Mouse (Mus musculus) heart, embryonic 14.5 days (tissue): Measurements from ENCODE around the gene Cnot3. TPM values are rescaled to one million over a fixed set of nuclear protein-coding genes. Genes with fewer than 3 reads are reported as not detected.
"Not testable (repeated sequence)": the region's sequence is repeated elsewhere in the genome, so short reads cannot be mapped to it uniquely, and the experiment has no call there.

ENCODE experiments used
- ATAC-seq: fragments of 200-750 bp; cut with Nextera tagmentation; 2 replicates; pipeline ENCODE4 v1.8.0; 2017; ENCODE audit warnings: low read depth, moderate TSS enrichment; ENCODE audit not compliant: insufficient number of reproducible peaks, insufficient read depth, low FRiP score
- H3K27ac ChIP-seq, 2 experiments: fragments of 200-500 bp in 1 of 2; fragments of 300-500 bp in 1 of 2; sonication (generic) in 1 of 2; replicated peaks in 1 of 2; 2 replicates each; pipeline ENCODE4 v1.5.1; 2012 to 2014; ENCODE audit warnings: low read depth in 2 of 2, low read length in 2 of 2, control low read depth in 1 of 2, mild to moderate bottlenecking in 1 of 2, mixed read lengths in 1 of 2; ENCODE audit not compliant: control insufficient read depth in 1 of 2, insufficient read depth in 1 of 2
- H3K27me3 ChIP-seq: fragments of 300-500 bp; sonication (generic); 2 replicates; pipeline ENCODE4 v1.6.1; 2014; ENCODE audit warnings: mild to moderate bottlenecking, low read length, control low read depth; ENCODE audit not compliant: control insufficient read depth, insufficient read depth
- H3K36me3 ChIP-seq: fragments of 300-500 bp; sonication (generic); 2 replicates; pipeline ENCODE4 v1.6.1; 2014; ENCODE audit warnings: mild to moderate bottlenecking, control low read depth, low read length, mixed read lengths; ENCODE audit not compliant: control insufficient read depth, insufficient read depth
- H3K4me1 ChIP-seq, 2 experiments: fragments of 200-500 bp in 1 of 2; fragments of 300-500 bp in 1 of 2; sonication (generic) in 1 of 2; 2 replicates each; pipeline ENCODE4 v1.6.1; 2012 to 2014; ENCODE audit warnings: low read length in 2 of 2, control low read depth in 1 of 2, mixed read lengths in 1 of 2; ENCODE audit not compliant: control insufficient read depth in 2 of 2, insufficient read depth in 2 of 2
- H3K4me2 ChIP-seq: fragments of 300-500 bp; sonication (generic); 2 replicates; pipeline ENCODE4 v1.6.1; 2014; ENCODE audit warnings: mild to moderate bottlenecking, low read length
- H3K4me3 ChIP-seq, 2 experiments: fragments of 200-500 bp in 1 of 2; fragments of 300-500 bp in 1 of 2; sonication (generic) in 1 of 2; 2 replicates each; pipeline ENCODE4 v1.5.1; 2012 to 2014; ENCODE audit warnings: low read length in 2 of 2, mild to moderate bottlenecking in 2 of 2, control low read depth in 1 of 2, low read depth in 1 of 2, moderate library complexity in 1 of 2; ENCODE audit not compliant: control insufficient read depth in 1 of 2, insufficient read depth in 1 of 2
- H3K9ac ChIP-seq: fragments of 300-500 bp; sonication (generic); 2 replicates; pipeline ENCODE4 v1.6.1; 2014; ENCODE audit warnings: mild to moderate bottlenecking, low read length
- H3K9me3 ChIP-seq: fragments of 300-500 bp; sonication (generic); 2 replicates; pipeline ENCODE4 v1.6.1; 2016; ENCODE audit warnings: low read length, control low read depth; ENCODE audit not compliant: control insufficient read depth
- WGBS: fragments of 180-500 bp; shearing (Covaris S2); extraction: QIAGEN DNeasy Blood & Tissue Kit; methylation state at CpG from one replicate; pipeline ENCODE4 v1.1.7; 2014; 5-methylcytosine and 5-hydroxymethylcytosine counted together
- polyA plus RNA-seq: library from polyadenylated mRNA; unstranded; fragments of >200 nt; fragmentation: Nextera tagmentation; extraction: Ambion mirVana; gene quantifications from 2 replicates; pipeline ENCODE4 v1.2.1, GENCODE M21; 2014

Cnot3 gene
- polyA plus RNA-seq: 30.4 and 32.4 TPM in 2 replicates

DNA sequence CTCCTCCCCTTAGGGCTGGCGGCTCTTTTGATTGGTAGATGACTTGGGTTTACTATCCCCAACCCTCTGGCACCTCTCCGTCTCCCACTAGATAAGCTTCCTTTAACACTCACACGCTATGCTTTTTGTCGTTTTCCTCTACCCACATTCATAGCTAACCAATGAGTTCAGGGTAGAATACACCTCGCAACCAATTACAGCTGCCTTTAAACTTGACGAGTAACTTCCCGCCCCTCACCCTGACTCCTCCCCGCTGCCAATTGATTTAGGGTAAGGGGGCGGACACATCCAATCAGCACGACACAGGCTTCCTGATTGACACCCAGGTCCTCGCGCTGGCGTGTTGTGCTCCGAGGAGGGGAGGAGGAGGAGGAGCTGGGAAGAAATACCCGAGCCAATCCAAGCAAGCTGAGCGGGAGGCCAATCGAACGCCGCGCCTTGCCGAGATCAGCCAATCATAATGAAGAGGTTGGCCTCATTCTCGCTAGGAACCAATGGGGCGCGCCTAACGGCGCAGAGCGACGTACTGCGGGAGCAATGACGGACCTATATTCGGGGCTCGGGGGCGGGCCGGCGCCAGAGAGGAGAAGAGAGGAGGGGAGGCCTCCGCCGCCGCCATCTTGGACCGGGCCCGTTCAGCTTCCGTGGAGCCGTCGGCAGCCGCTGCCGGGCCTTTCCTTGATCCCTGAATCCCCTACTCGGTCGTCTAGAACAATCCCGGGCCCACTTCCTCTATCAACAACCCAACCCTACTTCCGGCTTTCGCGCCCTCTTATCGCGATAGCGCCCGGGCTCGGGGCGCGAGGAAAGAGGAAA lies at the start of gene Cnot3:
Gene Cnot3, plus strand, starts transcription at position 597 of the 816 bp plus-strand sequence.
- Histone ChIP-seq H3K4me1 (peaks cover 12 to 24% of the 10 kb centered on the region in 2 experiments), H3K36me3 (peaks cover 27% of the 10 kb centered on the region), H3K27me3 (no peaks in the 10 kb centered on the region), H3K4me2 (peak within 1 kb of the TSS; percentile 80), H3K4me3 (peak within 1 kb of the TSS; percentile 90 to 93), H3K9me3 (no peaks in the 10 kb centered on the region), H3K9ac (peak within 1 kb of the TSS; percentile 98), H3K27ac (peak within 1 kb of the TSS; percentile 97 to 98)
- peak; percentile 98 for ATAC-seq
- WGBS: under 1% methylated on average over 54 of the region's 58 CpGs

DNA sequence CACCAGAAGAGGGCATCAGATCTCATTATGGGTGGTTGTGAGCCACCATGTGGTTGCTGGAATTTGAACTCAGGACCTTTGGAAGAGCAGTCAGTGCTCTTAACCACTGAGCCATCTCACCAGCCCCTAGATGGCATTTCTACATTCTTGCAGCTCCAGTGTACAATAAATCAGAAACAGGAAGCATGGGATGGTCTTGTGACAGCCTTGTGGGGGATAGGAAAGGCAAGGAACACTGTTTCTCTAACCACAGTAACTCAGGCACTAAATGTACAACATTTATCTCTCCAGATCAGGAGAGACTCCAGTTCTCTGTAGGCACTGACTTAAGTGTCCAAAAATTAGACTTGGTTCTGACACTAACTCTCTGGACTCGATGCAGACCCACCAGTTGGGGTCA lies 47.3 kb upstream of the Cnot3 start:
- not testable (repeated sequence) for H3K27ac ChIP-seq, ATAC-seq
- WGBS: 57% methylated on average over 1 of the region's 1 CpGs

DNA sequence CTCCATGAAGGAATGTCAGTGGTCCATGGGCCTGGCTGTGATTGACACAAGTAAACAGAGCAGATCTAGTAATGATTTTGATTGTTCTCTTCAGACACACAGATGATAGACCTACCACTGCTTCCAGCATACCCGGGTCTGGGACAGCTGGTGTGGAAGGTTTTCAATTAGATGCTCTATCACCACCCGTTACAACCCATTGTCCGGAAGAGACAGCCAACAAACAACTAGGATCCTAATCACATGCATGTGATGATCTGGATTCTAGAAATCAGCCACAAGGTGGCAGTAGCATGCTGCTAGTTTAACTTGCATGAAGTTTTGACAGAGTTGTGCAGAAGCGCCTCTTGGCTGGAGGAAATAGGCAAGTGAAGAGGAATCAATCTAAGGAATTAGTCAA lies 43.9 kb upstream of the Cnot3 start:
- H3K9ac ChIP-seq: no peak overlapping the region
- WGBS: 15% methylated on average over 4 of the region's 4 CpGs
- H3K4me1 ChIP-seq: no peaks in the 10 kb centered on the region
- no peaks in the 10 kb centered on the region for H3K9me3 ChIP-seq
- H3K4me3 ChIP-seq: no peak overlapping the region
- no peaks in the 10 kb centered on the region for H3K36me3 ChIP-seq
- no peaks in the 10 kb centered on the region for H3K27me3 ChIP-seq
- no peak overlapping the region for H3K4me2 ChIP-seq
- ATAC-seq: no peak
- no peak overlapping the region for H3K27ac ChIP-seq

More for the DNA sequence above, 47.3 kb upstream of the Cnot3 start:
- H3K9ac ChIP-seq, H3K27me3 ChIP-seq, H3K4me1 ChIP-seq, H3K4me3 ChIP-seq, H3K9me3 ChIP-seq, H3K4me2 ChIP-seq, H3K36me3 ChIP-seq: not testable (repeated sequence)

DNA sequence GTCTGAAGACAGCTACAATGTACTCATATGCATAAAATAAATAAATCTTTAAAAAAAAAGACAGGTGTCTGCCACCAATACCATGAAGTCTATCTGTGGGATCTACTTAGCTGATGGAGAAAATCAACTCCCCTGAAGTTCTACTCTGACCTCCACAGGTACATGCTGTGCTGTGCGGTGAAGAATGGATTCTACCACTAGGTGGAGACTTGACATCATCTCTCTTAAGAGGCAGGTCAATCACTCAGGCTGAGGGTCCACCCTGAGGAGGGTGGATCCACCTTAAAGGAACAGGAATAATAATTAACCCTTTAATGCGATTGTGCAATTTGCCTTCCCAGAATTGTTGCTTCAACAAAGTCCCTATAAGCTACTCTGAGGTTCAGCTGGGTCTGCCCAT lies 38.3 kb upstream of the Cnot3 start:
- ATAC-seq: no peak
- H3K9ac ChIP-seq: no peak overlapping the region
- peaks cover 0 to 4% of the 10 kb centered on the region in 2 experiments; a peak in 1 of 4 replicates for H3K4me1 ChIP-seq
- H3K36me3 ChIP-seq: no peaks in the 10 kb centered on the region
- no peaks in the 10 kb centered on the region for H3K27me3 ChIP-seq
- no peak overlapping the region for H3K4me2 ChIP-seq
- H3K27ac ChIP-seq: no peak overlapping the region
- no peaks in the 10 kb centered on the region for H3K9me3 ChIP-seq
- WGBS: 21% methylated on average over 2 of the region's 2 CpGs
- H3K4me3 ChIP-seq: no peak overlapping the region

DNA sequence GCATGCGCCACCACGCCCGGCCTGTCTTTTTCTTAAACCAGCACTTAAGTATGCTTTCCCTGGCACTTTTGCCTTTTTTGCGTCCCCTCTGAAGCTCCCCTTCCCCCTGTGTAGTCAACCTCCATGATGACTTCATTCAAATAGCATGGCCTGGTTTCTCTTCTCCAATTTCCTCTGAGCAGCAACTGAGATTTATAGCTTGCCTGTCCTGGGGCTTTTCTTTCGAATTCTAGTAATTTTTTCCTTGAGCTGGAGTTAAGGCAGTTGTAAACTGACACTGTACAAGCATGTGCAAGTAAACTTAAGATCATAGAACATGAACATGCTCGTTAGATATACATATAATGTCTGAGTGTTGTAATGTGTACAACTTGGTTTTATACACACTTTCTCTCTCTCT lies 37.7 kb upstream of the Cnot3 start:
- WGBS: 79% methylated on average over 6 of the region's 6 CpGs
- Histone ChIP-seq H3K27me3 (no peaks in the 10 kb centered on the region), H3K27ac (no peak overlapping the region), H3K4me3 (no peak overlapping the region), H3K4me1 (peaks cover 0 to 4% of the 10 kb centered on the region in 2 experiments; a peak in 1 of 4 replicates), H3K4me2 (no peak overlapping the region), H3K9me3 (no peaks in the 10 kb centered on the region), H3K36me3 (no peaks in the 10 kb centered on the region), H3K9ac (no peak overlapping the region)
- no peak for ATAC-seq

DNA sequence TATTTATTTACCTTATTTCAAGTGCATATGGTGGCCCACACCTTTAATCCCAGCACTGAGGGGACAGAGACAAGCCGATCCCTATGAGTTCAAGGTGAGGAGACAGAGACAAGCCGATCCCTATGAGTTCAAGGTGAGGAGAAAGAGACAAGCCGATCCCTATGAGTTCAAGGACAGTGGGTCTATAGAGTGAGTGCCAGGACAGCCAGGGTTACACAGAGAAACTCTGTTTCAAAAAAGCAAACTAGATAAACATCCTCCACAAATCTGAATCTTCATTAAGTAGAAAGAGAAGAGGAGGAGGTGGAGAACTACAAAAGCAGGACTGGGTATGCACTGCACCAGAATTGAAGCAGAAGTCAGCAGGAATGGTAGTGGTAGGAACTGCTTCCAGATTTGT lies 36.4 kb upstream of the Cnot3 start:
- H3K4me2 ChIP-seq: no peak overlapping the region
- H3K4me3 ChIP-seq: no peak overlapping the region
- ATAC-seq: no peak

DNA sequence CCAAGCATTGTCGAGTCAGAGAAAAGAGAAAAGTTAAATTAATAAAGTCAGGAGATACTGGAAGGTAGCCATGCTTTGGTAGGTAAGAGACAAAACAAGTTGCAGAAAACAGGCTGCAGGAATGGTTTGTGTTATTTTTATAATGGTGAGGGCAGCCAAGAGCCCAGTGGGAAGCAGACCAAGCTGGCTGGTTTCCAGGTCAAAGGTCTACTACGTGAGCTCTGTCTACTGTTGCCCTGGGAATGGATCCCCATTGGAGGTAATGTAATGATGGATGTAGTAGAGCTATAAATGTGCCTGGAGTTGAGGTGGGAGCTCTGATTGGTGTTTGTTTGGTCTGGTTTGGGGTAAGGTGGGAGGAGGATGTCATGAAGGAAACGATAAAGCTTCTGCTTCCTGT lies 36.0 kb upstream of the Cnot3 start:
- no peak overlapping the region for H3K4me2 ChIP-seq
- WGBS: 41% methylated on average over 3 of the region's 3 CpGs

More for the DNA sequence above, 36.4 kb upstream of the Cnot3 start:
- WGBS: 80% methylated on average over 3 of the region's 3 CpGs
- Histone ChIP-seq H3K27me3 (no peaks in the 10 kb centered on the region), H3K36me3 (no peaks in the 10 kb centered on the region), H3K9me3 (no peaks in the 10 kb centered on the region), H3K4me1 (peaks cover 0 to 4% of the 10 kb centered on the region in 2 experiments; a peak in 1 of 4 replicates), H3K9ac (no peak overlapping the region), H3K27ac (no peak overlapping the region)

More for the DNA sequence above, 36.0 kb upstream of the Cnot3 start:
- H3K4me3 ChIP-seq: no peak overlapping the region
- H3K9ac ChIP-seq: no peak overlapping the region
- H3K9me3 ChIP-seq: no peaks in the 10 kb centered on the region
- ATAC-seq: no peak
- H3K36me3 ChIP-seq: no peaks in the 10 kb centered on the region
- H3K27me3 ChIP-seq: no peaks in the 10 kb centered on the region
- H3K4me1 ChIP-seq: peaks cover 0 to 4% of the 10 kb centered on the region in 2 experiments; a peak in 1 of 4 replicates
- H3K27ac ChIP-seq: no peak overlapping the region
